Mouse (Mus musculus) spleen, adult 2 months (tissue): ENCODE data around the gene Klhl33.

Source experiments
- CTCF ChIP-seq: fragments of 200-500 bp; IDR thresholded peaks from 2 replicates; pipeline ENCODE4 v1.5.1; 2011; ENCODE audit warnings: mild to moderate bottlenecking, inconsistent platforms; ENCODE audit not compliant: insufficient read depth, insufficient read length, insufficient replicate concordance; ENCODE audit errors: extremely low read depth
- POLR2A ChIP-seq: fragments of 200-500 bp; IDR thresholded peaks from 2 replicates; pipeline ENCODE4 v1.6.1; 2011; ENCODE audit warnings: low read depth, low read length, inconsistent platforms

GRCm38 (mm10) chr14:50892091-50892490, 5.2 kb downstream of the Klhl33 start:
- TF ChIP-seq CTCF (no peak), POLR2A (no peak)
